Mouse (Mus musculus): Measurements from ENCODE around the gene Arvcf. TPM values are rescaled to one million over a fixed set of nuclear protein-coding genes. Genes with fewer than 3 reads are reported as not detected.

Arvcf gene
- total and polyA plus RNA-seq, 2 experiments: 14.1 to 18.4 TPM

GRCm38 (mm10) chr16:18406293-18406692 lies 58.3 kb downstream of the Arvcf start:
- no peaks in the 10 kb centered on the region for H3K79me2 ChIP-seq (ENCODE audit: control insufficient read depth, insufficient read depth, low read length)
- H3K4me1 ChIP-seq (ENCODE audit: control insufficient read depth, insufficient read depth, low read length): peaks cover 27% of the 10 kb centered on the region
- H3K27me3 ChIP-seq (ENCODE audit: control insufficient read depth, insufficient read depth, low read length): no peaks in the 10 kb centered on the region
- TF ChIP-seq CTCF (IDR thresholded peaks at IDR 0.05; ENCODE audit: low read depth, low read length): peak; percentile 94
- TF ChIP-seq POLR2A (IDR thresholded peaks at IDR 0.05; ENCODE audit: extremely low read depth, insufficient read depth, low read length): 0 out of 2 replicates have a peak, but pooled peaks have one; percentile 15
- peak; percentile 82 for DNase-seq (ENCODE audit: extremely low read depth, low read depth, low spot score)
- WGBS: 3% methylated on average over 2 of the region's 2 CpGs
- peak overlapping the region; percentile 53 for H3K27ac ChIP-seq (replicated peaks; ENCODE audit: insufficient read depth, low read depth, low read length)
- no peak overlapping the region for H3K4me3 ChIP-seq (ENCODE audit: insufficient read depth, low read depth, low read length)
- peaks cover 17% of the 10 kb centered on the region for H3K36me3 ChIP-seq (ENCODE audit: control insufficient read depth, insufficient read depth, low read length)
- no peak overlapping the region for H3K9ac ChIP-seq (ENCODE audit: low read depth, low read length)

- Histone ChIP-seq H3K27ac (replicated peaks; ENCODE audit: insufficient read depth, low read depth, low read length) (peak overlapping the region; percentile 30), H3K4me1 (ENCODE audit: control insufficient read depth, insufficient read depth, low read length) (peaks cover 28% of the 10 kb centered on the region), H3K4me3 (ENCODE audit: insufficient read depth, low read depth, low read length) (no peak overlapping the region), H3K79me2 (ENCODE audit: control insufficient read depth, insufficient read depth, low read length) (no peaks in the 10 kb centered on the region), H3K27me3 (ENCODE audit: control insufficient read depth, insufficient read depth, low read length) (no peaks in the 10 kb centered on the region), H3K9ac (ENCODE audit: low read depth, low read length) (peak overlapping the region; percentile 1; the same call in 1 of the 2 replicates), H3K36me3 (ENCODE audit: control insufficient read depth, insufficient read depth, low read length) (peaks cover 17% of the 10 kb centered on the region)
- DNase-seq (ENCODE audit: extremely low read depth, low read depth, low spot score): peak; percentile 62
- 42% methylated on average over 7 of the region's 7 CpGs for WGBS
- TF ChIP-seq POLR2A (IDR thresholded peaks at IDR 0.05; ENCODE audit: extremely low read depth, insufficient read depth, low read length) (no peak), CTCF (IDR thresholded peaks at IDR 0.05; ENCODE audit: low read depth, low read length) (no peak)
Measured at GRCm38 (mm10) chr16:18407912-18408311, 59.9 kb downstream of the Arvcf start.

GRCm38 (mm10) chr16:18409776-18410175 lies 61.8 kb downstream of the Arvcf start:
- H3K27ac ChIP-seq (replicated peaks; ENCODE audit: insufficient read depth, low read depth, low read length): peak overlapping the region; percentile 73
- H3K9ac ChIP-seq (ENCODE audit: low read depth, low read length): peak overlapping the region; percentile 75
- peaks cover 3% of the 10 kb centered on the region; the same call in 1 of the 2 replicates for H3K79me2 ChIP-seq (ENCODE audit: control insufficient read depth, insufficient read depth, low read length)
- no peak for TF ChIP-seq POLR2A (IDR thresholded peaks at IDR 0.05; ENCODE audit: extremely low read depth, insufficient read depth, low read length)
- TF ChIP-seq CTCF (IDR thresholded peaks at IDR 0.05; ENCODE audit: low read depth, low read length): no peak
- no peaks in the 10 kb centered on the region for H3K27me3 ChIP-seq (ENCODE audit: control insufficient read depth, insufficient read depth, low read length)
- no peak for DNase-seq (ENCODE audit: extremely low read depth, low read depth, low spot score)
- peaks cover 17% of the 10 kb centered on the region for H3K36me3 ChIP-seq (ENCODE audit: control insufficient read depth, insufficient read depth, low read length)
- 23% methylated on average over 4 of the region's 4 CpGs for WGBS
- H3K4me3 ChIP-seq (ENCODE audit: insufficient read depth, low read depth, low read length): peak overlapping the region; percentile 43; the same call in 1 of the 2 replicates
- peaks cover 40% of the 10 kb centered on the region for H3K4me1 ChIP-seq (ENCODE audit: control insufficient read depth, insufficient read depth, low read length)

- H3K4me1 ChIP-seq (ENCODE audit: control insufficient read depth, insufficient read depth, low read length): peaks cover 43% of the 10 kb centered on the region
- no peaks in the 10 kb centered on the region for H3K27me3 ChIP-seq (ENCODE audit: control insufficient read depth, insufficient read depth, low read length)
- peak overlapping the region; percentile 73 for H3K27ac ChIP-seq (replicated peaks; ENCODE audit: insufficient read depth, low read depth, low read length)
- H3K79me2 ChIP-seq (ENCODE audit: control insufficient read depth, insufficient read depth, low read length): peaks cover 3% of the 10 kb centered on the region; the same call in 1 of the 2 replicates
- peak overlapping the region; percentile 75 for H3K9ac ChIP-seq (ENCODE audit: low read depth, low read length)
- TF ChIP-seq CTCF (IDR thresholded peaks at IDR 0.05; ENCODE audit: low read depth, low read length) (0 out of 2 replicates have a peak, but pooled peaks have one; percentile 5), POLR2A (IDR thresholded peaks at IDR 0.05; ENCODE audit: extremely low read depth, insufficient read depth, low read length) (no peak)
- peak; percentile 51 for DNase-seq (ENCODE audit: extremely low read depth, low read depth, low spot score)
- peaks cover 17% of the 10 kb centered on the region for H3K36me3 ChIP-seq (ENCODE audit: control insufficient read depth, insufficient read depth, low read length)
- 55% methylated on average over 5 of the region's 5 CpGs for WGBS
- peak overlapping the region; percentile 43 for H3K4me3 ChIP-seq (ENCODE audit: insufficient read depth, low read depth, low read length)
Measured at GRCm38 (mm10) chr16:18410418-18410817, 62.4 kb downstream of the Arvcf start.

- no peak for DNase-seq (ENCODE audit: extremely low read depth, low read depth, low spot score)
- Histone ChIP-seq H3K4me1 (ENCODE audit: control insufficient read depth, insufficient read depth, low read length) (peaks cover 44% of the 10 kb centered on the region), H3K36me3 (ENCODE audit: control insufficient read depth, insufficient read depth, low read length) (peaks cover 17% of the 10 kb centered on the region), H3K27ac (replicated peaks; ENCODE audit: insufficient read depth, low read depth, low read length) (peak overlapping the region; percentile 73), H3K4me3 (ENCODE audit: insufficient read depth, low read depth, low read length) (peak overlapping the region; percentile 43), H3K27me3 (ENCODE audit: control insufficient read depth, insufficient read depth, low read length) (no peaks in the 10 kb centered on the region), H3K79me2 (ENCODE audit: control insufficient read depth, insufficient read depth, low read length) (peaks cover 3% of the 10 kb centered on the region; the same call in 1 of the 2 replicates), H3K9ac (ENCODE audit: low read depth, low read length) (peak overlapping the region; percentile 75)
- 38% methylated on average over 13 of the region's 13 CpGs for WGBS
- no peak for TF ChIP-seq POLR2A (IDR thresholded peaks at IDR 0.05; ENCODE audit: extremely low read depth, insufficient read depth, low read length)
- TF ChIP-seq CTCF (IDR thresholded peaks at IDR 0.05; ENCODE audit: low read depth, low read length): no peak
Measured at GRCm38 (mm10) chr16:18411026-18411649, 63.2 kb downstream of the Arvcf start.
